Mouse (Mus musculus) CH12.LX (cell line): ENCODE results near the gene Phldb1. TPM values are rescaled to one million over a fixed set of nuclear protein-coding genes. Genes with fewer than 3 reads are reported as not detected.

Source experiments
- DNase-seq: peaks from one replicate; pipeline ENCODE4 v3.0.0-alpha.2; 2013; ENCODE audit errors: extremely low read depth
- H3K27ac ChIP-seq: 2 replicates; pipeline ENCODE4 v1.5.1; 2012; ENCODE audit warnings: low read depth, mild to moderate bottlenecking, control low read depth, moderate library complexity; ENCODE audit not compliant: insufficient read depth
- H3K27me3 ChIP-seq: replicated peaks from 2 replicates; pipeline ENCODE3; 2012; ENCODE audit warnings: inconsistent platforms
- H3K36me3 ChIP-seq, 2 experiments: replicated peaks in 1 of 2; 2 replicates each; pipeline versions ENCODE3 to v1.6.1; 2012; ENCODE audit warnings: inconsistent platforms in 1 of 2, low read length in 1 of 2, mild to moderate bottlenecking in 1 of 2, mixed read lengths in 1 of 2, moderate library complexity in 1 of 2; ENCODE audit not compliant: control insufficient read depth in 1 of 2, insufficient read depth in 1 of 2
- H3K4me1 ChIP-seq, 2 experiments: 2 replicates each; pipeline ENCODE4 v1.6.1; 2012; ENCODE audit warnings: inconsistent platforms in 1 of 2, moderate library complexity in 1 of 2; ENCODE audit not compliant: insufficient read depth in 2 of 2, control insufficient read depth in 1 of 2
- H3K4me2 ChIP-seq: 2 replicates; pipeline ENCODE4 v1.6.1; 2012; ENCODE audit warnings: low read depth, mild to moderate bottlenecking, control low read depth; ENCODE audit not compliant: poor library complexity, insufficient read depth, severe bottlenecking
- H3K4me3 ChIP-seq, 3 experiments: fragments of 150-350 bp in 1 of 3; sonication (generic) in 1 of 3; replicated peaks in 1 of 3; 2 replicates each; pipeline versions ENCODE3 to v1.5.1; 2011 to 2012; ENCODE audit warnings: low read depth in 2 of 3, low read length in 2 of 3, mild to moderate bottlenecking in 2 of 3, moderate library complexity in 2 of 3, control low read depth in 1 of 3, improper control_type of control experiment in 1 of 3, inconsistent platforms in 1 of 3, mixed read lengths in 1 of 3; ENCODE audit not compliant: poor library complexity in 1 of 3
- H3K79me2 ChIP-seq: replicated peaks from 2 replicates; pipeline ENCODE4 v1.6.1; 2012; ENCODE audit warnings: mild to moderate bottlenecking, moderate library complexity; ENCODE audit not compliant: control insufficient read depth, poor library complexity, insufficient read depth, severe bottlenecking; ENCODE audit errors: extremely low read depth
- H3K9ac ChIP-seq: 2 replicates; pipeline ENCODE4 v1.6.1; 2012; ENCODE audit warnings: low read depth, mild to moderate bottlenecking, control low read depth, moderate library complexity; ENCODE audit not compliant: insufficient read depth
- H3K9me3 ChIP-seq: replicated peaks from 2 replicates; pipeline ENCODE3; 2012; ENCODE audit warnings: low read length, inconsistent platforms, mixed read lengths
- BHLHE40 ChIP-seq: IDR thresholded peaks from 2 replicates; pipeline ENCODE4 v1.6.1; 2011; ENCODE audit warnings: mild to moderate bottlenecking, low read depth, low read length, improper control_type of control experiment
- CHD1 ChIP-seq: IDR thresholded peaks from 2 replicates; pipeline ENCODE4 v1.6.1; 2012; ENCODE audit warnings: low read depth, low read length, improper control_type of control experiment, inconsistent platforms
- CHD2 ChIP-seq: IDR thresholded peaks from 2 replicates; pipeline ENCODE4 v1.6.1; 2011; ENCODE audit warnings: low read length, improper control_type of control experiment
- CTCF ChIP-seq, 2 experiments: IDR thresholded peaks in 1 of 2; conservative IDR thresholded peaks in 1 of 2; 2 replicates each; pipeline ENCODE4 v1.5.1; 2011 to 2012; ENCODE audit warnings: low read depth in 2 of 2, low read length in 2 of 2, improper control_type of control experiment in 1 of 2, inconsistent platforms in 1 of 2, mild to moderate bottlenecking in 1 of 2, moderate library complexity in 1 of 2
- GABPA ChIP-seq: IDR thresholded peaks from 2 replicates; pipeline ENCODE4 v1.6.1; 2012; ENCODE audit warnings: low read depth, low read length, improper control_type of control experiment, inconsistent platforms; ENCODE audit not compliant: insufficient replicate concordance
- HCFC1 ChIP-seq: IDR thresholded peaks from 2 replicates; pipeline ENCODE4 v1.6.1; 2012; ENCODE audit warnings: low read depth, mild to moderate bottlenecking, inconsistent platforms, low read length, improper control_type of control experiment
- IRF4 ChIP-seq: IDR thresholded peaks from 2 replicates; pipeline ENCODE4 v1.6.1; 2014; ENCODE audit warnings: low read depth, mild to moderate bottlenecking, inconsistent platforms, low read length, improper control_type of control experiment
- JUN ChIP-seq: IDR thresholded peaks from 2 replicates; pipeline ENCODE4 v1.6.1; 2011; ENCODE audit warnings: low read depth, mild to moderate bottlenecking, low read length, improper control_type of control experiment, moderate library complexity; ENCODE audit not compliant: insufficient read depth
- MEF2A ChIP-seq: IDR thresholded peaks from 2 replicates; pipeline ENCODE4 v1.6.1; 2014; ENCODE audit warnings: low read depth, mild to moderate bottlenecking, inconsistent platforms, low read length, improper control_type of control experiment, borderline replicate concordance
- MXI1 ChIP-seq: IDR thresholded peaks from 2 replicates; pipeline ENCODE4 v1.6.1; 2011; ENCODE audit warnings: mild to moderate bottlenecking, low read depth, low read length, improper control_type of control experiment
- NELFE ChIP-seq: IDR thresholded peaks from 2 replicates; pipeline ENCODE4 v1.6.1; 2011; ENCODE audit warnings: low read depth, low read length, improper control_type of control experiment
- SIN3A ChIP-seq: IDR thresholded peaks from 2 replicates; pipeline ENCODE4 v1.6.1; 2012; ENCODE audit warnings: low read length, improper control_type of control experiment, inconsistent platforms
- TBP ChIP-seq: conservative IDR thresholded peaks from 2 replicates; pipeline ENCODE4 v1.6.1; 2011; ENCODE audit warnings: low read depth, low read length, improper control_type of control experiment
- UBTF ChIP-seq: IDR thresholded peaks from 2 replicates; pipeline ENCODE4 v1.6.1; 2012; ENCODE audit warnings: low read depth, mild to moderate bottlenecking, inconsistent platforms, low read length, improper control_type of control experiment, moderate library complexity
- USF1 ChIP-seq: IDR thresholded peaks from 2 replicates; pipeline ENCODE4 v1.6.1; 2014; ENCODE audit warnings: low read depth, mild to moderate bottlenecking, inconsistent platforms, low read length, improper control_type of control experiment
- ZKSCAN1 ChIP-seq: IDR thresholded peaks from 2 replicates; pipeline ENCODE4 v1.6.1; 2012; ENCODE audit warnings: low read depth, inconsistent platforms, low read length, improper control_type of control experiment, borderline replicate concordance
- ZMIZ1 ChIP-seq: IDR thresholded peaks from 2 replicates; pipeline ENCODE4 v1.6.1; 2012; ENCODE audit warnings: low read depth, mild to moderate bottlenecking, inconsistent platforms, low read length, improper control_type of control experiment
- ZNF384 ChIP-seq: IDR thresholded peaks from 2 replicates; pipeline ENCODE4 v1.6.1; 2012; ENCODE audit warnings: low read depth, low read length, improper control_type of control experiment, inconsistent platforms
- dilution Hi-C: fragments of 300-500 bp; cut with MboI; formaldehyde crosslinking; loops from 2 replicates; pipeline ENCODE4 v1.14.3; 2020; ENCODE audit warnings: low sequenced_read_pairs; ENCODE audit not compliant: extremely low pct_unique_long_range_greater_than_20kb, extremely low pct_ligation_motif_present
- in situ Hi-C: fragments of 300-500 bp; cut with MboI; formaldehyde crosslinking; loops from 3 replicates; pipeline ENCODE4 v1.14.3; 2019; ENCODE audit warnings: low sequenced_read_pairs, low pct_ligation_motif_present, low pct_unique_long_range_greater_than_20kb, mixed read lengths
- polyA plus RNA-seq: library from polyadenylated mRNA; unstranded; fragments of >175 nt; gene quantifications from 2 replicates; pipeline ENCODE4 v1.2.1, GENCODE M21; 2012; ENCODE audit warnings: low read depth; ENCODE audit not compliant: insufficient read length
- total RNA-seq, 2 experiments: library from RNA; depleted of rRNA; stranded (reverse); fragments of 300-350 nt in 1 of 2; fragments of >200 nt in 1 of 2; gene quantifications; 2 replicates each; pipeline ENCODE4 v1.2.3; 2012 to 2014

The Phldb1 gene
- total and polyA plus RNA-seq, 3 experiments, result 7.9 to 15.1 (median 14.6) TPM

DNA sequence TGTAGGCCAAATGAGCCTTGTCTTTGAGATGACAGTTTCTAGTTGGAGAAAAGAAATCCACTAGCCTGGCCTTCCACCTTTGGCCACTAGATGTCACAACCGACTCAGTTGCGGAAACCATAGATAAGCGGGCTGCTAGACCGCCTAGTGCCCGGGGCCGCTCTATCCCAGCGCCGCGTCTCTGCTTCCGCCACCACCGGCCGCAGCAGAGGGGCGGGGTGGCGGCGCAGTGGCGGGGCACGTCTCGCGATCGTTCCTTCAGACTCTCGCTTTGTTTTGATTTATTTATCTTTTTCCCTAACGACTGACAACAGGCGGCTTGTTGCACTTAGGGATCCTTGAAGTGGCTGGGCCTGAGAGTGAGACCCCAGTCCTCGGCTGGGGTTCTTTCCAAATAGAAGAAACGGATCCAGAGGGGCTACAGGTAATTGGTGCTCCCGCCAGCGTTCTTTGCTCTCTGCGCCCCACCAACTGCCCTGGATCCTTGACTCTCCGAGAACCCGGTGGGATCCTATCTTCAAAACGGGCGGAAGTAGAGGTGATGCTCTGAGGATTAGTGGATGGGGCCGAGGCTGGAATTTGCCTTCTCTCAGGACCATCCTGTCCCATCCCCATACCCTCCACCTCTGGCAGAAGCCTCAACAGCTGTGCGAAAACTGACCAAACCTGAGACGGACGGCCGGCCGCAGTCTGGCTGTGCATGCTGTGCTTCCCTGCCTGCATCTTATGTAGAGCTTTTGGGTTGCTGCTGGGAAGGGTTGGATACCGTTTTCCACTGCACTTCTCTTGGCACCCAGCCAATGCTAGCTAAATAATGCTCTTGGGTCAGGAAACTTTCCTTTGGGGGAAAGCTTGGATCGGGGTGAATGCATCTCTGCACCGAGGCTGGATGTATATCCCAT lies 38.0 kb upstream of the Phldb1 start (continued):
- TF ChIP-seq ZKSCAN1 (no peak), TBP (peak; percentile 92), MXI1 (peak; percentile 83), USF1 (no peak), MEF2A (peak; percentile 86), BHLHE40 (no peak; the same call in 1 of the 2 replicates), HCFC1 (peak; percentile 92), IRF4 (peak; percentile 80; the same call in 1 of the 2 replicates), JUN (no peak), SIN3A (peak; percentile 95), ZNF384 (no peak), CTCF (conservative IDR thresholded peaks at IDR 0.05 in 1 of 2, IDR thresholded peaks at IDR 0.05 in 1 of 2; ENCODE audit: low read depth in 2 of 2, low read length in 2 of 2) (peak; percentile 74 to 88), ZMIZ1 (peak; percentile 41; the same call in 1 of the 2 replicates), NELFE (peak; percentile 52; the same call in 1 of the 2 replicates), CHD1 (no peak)

DNA sequence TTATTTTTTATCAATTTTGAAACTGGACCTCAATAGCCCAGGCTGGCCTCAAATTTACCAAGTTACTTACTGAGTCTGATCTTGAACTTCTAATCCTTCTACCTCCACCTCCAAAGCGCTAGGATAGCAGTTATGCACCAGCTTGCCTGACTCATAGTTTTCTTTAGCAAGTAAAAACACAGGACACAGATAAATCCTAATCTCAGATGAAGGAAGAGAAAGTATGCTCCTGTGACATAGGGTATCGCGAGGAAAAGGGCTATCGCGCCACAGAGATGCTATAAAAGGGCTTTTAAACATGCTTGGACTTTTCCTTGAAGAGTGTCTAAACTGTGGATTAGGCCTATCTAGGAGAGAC lies 37.4 kb upstream of the Phldb1 start:
- Histone ChIP-seq H3K79me2 (peaks cover 11% of the 10 kb centered on the region), H3K4me1 (peaks cover 3 to 30% of the 10 kb centered on the region in 2 experiments), H3K9ac (peak overlapping the region; percentile 81), H3K27ac (peak overlapping the region; percentile 91), H3K4me3 (peak overlapping the region in 2 of 3 experiments; percentile 37 to 76), H3K27me3 (no peaks in the 10 kb centered on the region), H3K9me3 (no peaks in the 10 kb centered on the region), H3K36me3 (peaks cover 4 to 24% of the 10 kb centered on the region in 2 experiments), H3K4me2 (peak overlapping the region; percentile 90)
- TF ChIP-seq UBTF (no peak), GABPA (no peak), ZMIZ1 (no peak), CHD2 (no peak)
- in situ Hi-C loops (no loop called here), dilution Hi-C loops (no loop called here)
- no peak for DNase-seq
